Mouse (Mus musculus) liver, postnatal 0 days (tissue): ENCODE data around the gene Ttll8. TPM values are rescaled to one million over a fixed set of nuclear protein-coding genes. Genes with fewer than 3 reads are reported as not detected.
A peak's percentile ranks its signal among the peaks of the same experiment; 100 is the strongest.

ENCODE experiments used
- ATAC-seq: fragments of 200-750 bp; cut with Nextera tagmentation; 2 replicates; pipeline ENCODE4 v1.8.0; 2017; ENCODE audit warnings: mild to moderate bottlenecking, moderate library complexity
- DNase-seq: peaks from one replicate; pipeline ENCODE4 v3.0.0-alpha.2; 2016
- H3K27ac ChIP-seq: fragments of 300-500 bp; sonication (generic); 2 replicates; pipeline ENCODE4 v1.5.1; 2014; ENCODE audit warnings: antibody characterized with exemption, moderate library complexity, mild to moderate bottlenecking, low read depth
- H3K27me3 ChIP-seq: fragments of 300-500 bp; sonication (generic); 2 replicates; pipeline ENCODE4 v1.6.1; 2014; ENCODE audit warnings: low read length, control low read depth, mixed read lengths; ENCODE audit not compliant: insufficient read depth
- H3K36me3 ChIP-seq: fragments of 300-500 bp; sonication (generic); replicated peaks from 2 replicates; pipeline ENCODE4 v1.6.1; 2014; ENCODE audit warnings: mild to moderate bottlenecking, control low read depth, low read length, moderate library complexity, mixed read lengths; ENCODE audit not compliant: insufficient read depth
- H3K4me1 ChIP-seq: fragments of 300-500 bp; sonication (generic); 2 replicates; pipeline ENCODE4 v1.6.1; 2014; ENCODE audit warnings: antibody characterized with exemption, mild to moderate bottlenecking, control low read depth; ENCODE audit not compliant: insufficient read depth
- H3K4me2 ChIP-seq: fragments of 300-500 bp; sonication (generic); 2 replicates; pipeline ENCODE4 v1.6.1; 2014; ENCODE audit warnings: low read depth, mild to moderate bottlenecking, low read length, moderate library complexity, mixed read lengths
- H3K4me3 ChIP-seq: fragments of 300-500 bp; sonication (generic); 2 replicates; pipeline ENCODE4 v1.5.1; 2014; ENCODE audit warnings: low read depth, low read length
- H3K9ac ChIP-seq: fragments of 300-500 bp; sonication (generic); replicated peaks from 2 replicates; pipeline ENCODE4 v1.6.1; 2014; ENCODE audit warnings: mild to moderate bottlenecking, moderate library complexity
- H3K9me3 ChIP-seq: fragments of 300-500 bp; sonication (generic); 2 replicates; pipeline ENCODE4 v1.6.1; 2016; ENCODE audit warnings: mild to moderate bottlenecking, control low read depth, low read length, mixed read lengths
- CTCF ChIP-seq: sonication (generic); IDR thresholded peaks from 2 replicates; pipeline ENCODE4 v1.5.1; 2016; ENCODE audit warnings: antibody characterized with exemption, low read depth
- EP300 ChIP-seq: IDR thresholded peaks from 2 replicates; pipeline ENCODE4 v1.6.1; 2016; ENCODE audit warnings: antibody characterized with exemption, low read depth, mild to moderate bottlenecking
- WGBS: fragments of 180-500 bp; shearing (Covaris S2); extraction: QIAGEN DNeasy Blood & Tissue Kit; methylation state at CpG from one replicate; pipeline ENCODE4 v1.1.7; 2014; ENCODE audit not compliant: insufficient replicate concordance; 5-methylcytosine and 5-hydroxymethylcytosine counted together
- polyA plus RNA-seq: library from polyadenylated mRNA; unstranded; fragments of >200 nt; fragmentation: Nextera tagmentation; extraction: Ambion mirVana; gene quantifications from 2 replicates; pipeline ENCODE4 v1.2.1, GENCODE M21; 2015

Ttll8 gene
- polyA plus RNA-seq, 1 experiment from 2014 or later, result not detected

- Histone ChIP-seq H3K27me3 (no peaks in the 10 kb centered on the region), H3K4me1 (no peaks in the 10 kb centered on the region), H3K9ac (no peak within 1 kb of the TSS), H3K4me3 (no peak within 1 kb of the TSS), H3K27ac (no peak within 1 kb of the TSS), H3K36me3 (no peaks in the 10 kb centered on the region), H3K4me2 (no peak within 1 kb of the TSS), H3K9me3 (no peaks in the 10 kb centered on the region)
- DNase-seq (no peak), ATAC-seq (no peak)
- whole genome bisulfite sequencing, result 81% methylated on average over 31 of the region's 31 CpGs
- TF ChIP-seq EP300 (no peak), CTCF (no peak)
Measured at GRCm38 (mm10) chr15:88982534-88983079, 28.4 kb upstream of the Ttll8 start, which contains the start of gene Mov10l1. TSS of gene Mov10l1 (plus strand) at chr15:88982909.

GRCm38 (mm10) chr15:88979138-88979446 lies 24.9 kb upstream of the Ttll8 start:
- ATAC-seq, result no peak
- Histone ChIP-seq H3K9ac (no peak overlapping the region), H3K9me3 (no peaks in the 10 kb centered on the region), H3K36me3 (no peaks in the 10 kb centered on the region), H3K4me3 (no peak overlapping the region), H3K4me1 (no peaks in the 10 kb centered on the region), H3K4me2 (no peak overlapping the region), H3K27me3 (no peaks in the 10 kb centered on the region), H3K27ac (no peak overlapping the region)
- TF ChIP-seq EP300, result no peak
- no peak for TF ChIP-seq CTCF
- WGBS, result 54% methylated on average over 3 of the region's 3 CpGs
- no peak for DNase-seq

GRCm38 (mm10) chr15:88978281-88979137 lies 24.3 kb upstream of the Ttll8 start, which contains the start of gene Mlc1:
TSS of gene Mlc1 (minus strand) at chr15:88979007.
- 75% methylated on average over 10 of the region's 10 CpGs for WGBS
- Histone ChIP-seq H3K27me3 (no peaks in the 10 kb centered on the region), H3K36me3 (no peaks in the 10 kb centered on the region), H3K9me3 (no peaks in the 10 kb centered on the region), H3K4me1 (no peaks in the 10 kb centered on the region), H3K27ac (no peak within 1 kb of the TSS), H3K4me3 (no peak within 1 kb of the TSS), H3K9ac (no peak within 1 kb of the TSS), H3K4me2 (no peak within 1 kb of the TSS)
- no peak for TF ChIP-seq CTCF
- no peak for TF ChIP-seq EP300
- DNase-seq (no peak), ATAC-seq (no peak)

- no peak overlapping the region for H3K9ac ChIP-seq
- H3K4me1 ChIP-seq, result no peaks in the 10 kb centered on the region
- 70% methylated on average over 4 of the region's 4 CpGs for WGBS
- H3K27ac ChIP-seq, result no peak overlapping the region
- no peaks in the 10 kb centered on the region for H3K36me3 ChIP-seq
- TF ChIP-seq EP300 (no peak), CTCF (no peak)
- H3K4me3 ChIP-seq, result no peak overlapping the region
- H3K27me3 ChIP-seq, result no peaks in the 10 kb centered on the region
- H3K4me2 ChIP-seq, result no peak overlapping the region
- ATAC-seq (no peak), DNase-seq (no peak)
- no peaks in the 10 kb centered on the region for H3K9me3 ChIP-seq
Measured at GRCm38 (mm10) chr15:88972300-88972699, 18.1 kb upstream of the Ttll8 start.

- Histone ChIP-seq H3K36me3 (no peaks in the 10 kb centered on the region), H3K4me1 (no peaks in the 10 kb centered on the region), H3K27ac (no peak overlapping the region), H3K4me2 (no peak overlapping the region), H3K9ac (no peak overlapping the region), H3K27me3 (no peaks in the 10 kb centered on the region), H3K4me3 (no peak overlapping the region), H3K9me3 (no peaks in the 10 kb centered on the region)
- no peak for TF ChIP-seq CTCF
- no peak for TF ChIP-seq EP300
- ATAC-seq, result peak; percentile 40; the same call in 1 of the 2 replicates
- no peak for DNase-seq
- 51% methylated on average over 2 of the region's 2 CpGs for WGBS
Measured at GRCm38 (mm10) chr15:88964070-88964578, 9.9 kb upstream of the Ttll8 start.

- H3K4me2 ChIP-seq, result no peak overlapping the region
- H3K9ac ChIP-seq, result no peak overlapping the region
- WGBS, result 76% methylated on average over 4 of the region's 4 CpGs
- peaks cover 22% of the 10 kb centered on the region for H3K27me3 ChIP-seq
- DNase-seq, result no peak
- H3K4me1 ChIP-seq, result 0 out of 2 replicates have a peak, but pooled peaks cover 2% of the 10 kb centered on the region
- H3K27ac ChIP-seq, result no peak overlapping the region
- H3K9me3 ChIP-seq, result no peaks in the 10 kb centered on the region
- no peak for ATAC-seq
- TF ChIP-seq CTCF, result no peak
- H3K4me3 ChIP-seq, result no peak overlapping the region
- H3K36me3 ChIP-seq, result no peaks in the 10 kb centered on the region
Measured at GRCm38 (mm10) chr15:88957522-88957921, 3.3 kb upstream of the Ttll8 start.
